Mouse (Mus musculus): ENCODE measurements around the gene Npas2. TPM values are rescaled to one million over a fixed set of nuclear protein-coding genes. Genes with fewer than 3 reads are reported as not detected.

Npas2 gene
- total and polyA plus RNA-seq, 2 experiments from 2014 or later = 3.5 to 3.7 TPM

- Histone ChIP-seq H3K4me3 (ENCODE audit: low read depth, low read length) (no peak overlapping the region), H3K9ac (replicated peaks; ENCODE audit: low read depth, low read length) (no peak overlapping the region), H3K27ac (ENCODE audit: low read depth) (no peak overlapping the region), H3K4me1 (ENCODE audit: control insufficient read depth, insufficient read depth) (no peaks in the 10 kb centered on the region), H3K9me3 (replicated peaks; ENCODE audit: control insufficient read depth, low read length) (no peaks in the 10 kb centered on the region), H3K27me3 (ENCODE audit: control insufficient read depth, insufficient read depth, low read length) (no peaks in the 10 kb centered on the region), H3K36me3 (replicated peaks; ENCODE audit: control insufficient read depth, insufficient read depth, low read length) (0 out of 2 replicates have a peak, but pooled peaks cover 33% of the 10 kb centered on the region), H3K4me2 (ENCODE audit: low read depth, low read length) (no peak overlapping the region)
- ATAC-seq (ENCODE audit: insufficient read depth, low read depth) = peak; percentile 33; the same call in 1 of the 2 replicates
- DNase-seq (ENCODE audit: low spot score) = peak; percentile 50
- 57% methylated on average over 3 of the region's 3 CpGs for WGBS
- TF ChIP-seq CTCF (IDR thresholded peaks at IDR 0.05; ENCODE audit: low read depth) = peak; percentile 92
- TF ChIP-seq EP300 (IDR thresholded peaks at IDR 0.05; ENCODE audit: low read depth) = no peak
Measured at GRCm38 (mm10) chr1:39392189-39392588, 198.7 kb downstream of the Npas2 start.

- ATAC-seq (ENCODE audit: insufficient read depth, low read depth) = no peak
- DNase-seq (ENCODE audit: low spot score) = no peak
- Histone ChIP-seq H3K27ac (ENCODE audit: low read depth) (peak overlapping the region; percentile 46), H3K36me3 (replicated peaks; ENCODE audit: control insufficient read depth, insufficient read depth, low read length) (0 out of 2 replicates have a peak, but pooled peaks cover 27% of the 10 kb centered on the region), H3K4me1 (ENCODE audit: control insufficient read depth, insufficient read depth) (no peaks in the 10 kb centered on the region), H3K4me3 (ENCODE audit: low read depth, low read length) (no peak overlapping the region), H3K9ac (replicated peaks; ENCODE audit: low read depth, low read length) (no peak overlapping the region), H3K4me2 (ENCODE audit: low read depth, low read length) (no peak overlapping the region), H3K9me3 (replicated peaks; ENCODE audit: control insufficient read depth, low read length) (no peaks in the 10 kb centered on the region), H3K27me3 (ENCODE audit: control insufficient read depth, insufficient read depth, low read length) (no peaks in the 10 kb centered on the region)
- WGBS = 72% methylated on average over 8 of the region's 8 CpGs
- TF ChIP-seq EP300 (IDR thresholded peaks at IDR 0.05; ENCODE audit: low read depth) = no peak
- TF ChIP-seq CTCF (IDR thresholded peaks at IDR 0.05; ENCODE audit: low read depth) = no peak
Measured at GRCm38 (mm10) chr1:39393217-39393867, 199.8 kb downstream of the Npas2 start.

- peak overlapping the region; percentile 46 for H3K27ac ChIP-seq (ENCODE audit: low read depth)
- ATAC-seq (ENCODE audit: insufficient read depth, low read depth) (peak; percentile 31; the same call in 1 of the 2 replicates), DNase-seq (ENCODE audit: low spot score) (peak; percentile 36)
- H3K27me3 ChIP-seq (ENCODE audit: control insufficient read depth, insufficient read depth, low read length) = no peaks in the 10 kb centered on the region
- TF ChIP-seq CTCF (IDR thresholded peaks at IDR 0.05; ENCODE audit: low read depth) = no peak
- TF ChIP-seq EP300 (IDR thresholded peaks at IDR 0.05; ENCODE audit: low read depth) = no peak
- no peak overlapping the region for H3K4me2 ChIP-seq (ENCODE audit: low read depth, low read length)
- 0 out of 2 replicates have a peak, but pooled peaks cover 27% of the 10 kb centered on the region for H3K36me3 ChIP-seq (replicated peaks; ENCODE audit: control insufficient read depth, insufficient read depth, low read length)
- H3K4me1 ChIP-seq (ENCODE audit: control insufficient read depth, insufficient read depth) = no peaks in the 10 kb centered on the region
- 80% methylated on average over 10 of the region's 10 CpGs for WGBS
- no peaks in the 10 kb centered on the region for H3K9me3 ChIP-seq (replicated peaks; ENCODE audit: control insufficient read depth, low read length)
- H3K9ac ChIP-seq (replicated peaks; ENCODE audit: low read depth, low read length) = no peak overlapping the region
- no peak overlapping the region for H3K4me3 ChIP-seq (ENCODE audit: low read depth, low read length)
Measured at GRCm38 (mm10) chr1:39394096-39394495, 200.6 kb downstream of the Npas2 start.

GRCm38 (mm10) chr1:39394650-39395049 lies 201.1 kb downstream of the Npas2 start:
- DNase-seq (ENCODE audit: low spot score) (no peak), ATAC-seq (ENCODE audit: insufficient read depth, low read depth) (no peak)
- H3K4me3 ChIP-seq (ENCODE audit: low read depth, low read length) = no peak overlapping the region
- no peak overlapping the region for H3K27ac ChIP-seq (ENCODE audit: low read depth)
- 88% methylated on average over 3 of the region's 3 CpGs for WGBS
- no peak overlapping the region for H3K9ac ChIP-seq (replicated peaks; ENCODE audit: low read depth, low read length)
- no peak overlapping the region for H3K4me2 ChIP-seq (ENCODE audit: low read depth, low read length)
- no peaks in the 10 kb centered on the region for H3K4me1 ChIP-seq (ENCODE audit: control insufficient read depth, insufficient read depth)
- H3K36me3 ChIP-seq (replicated peaks; ENCODE audit: control insufficient read depth, insufficient read depth, low read length) = 0 out of 2 replicates have a peak, but pooled peaks cover 27% of the 10 kb centered on the region
- H3K27me3 ChIP-seq (ENCODE audit: control insufficient read depth, insufficient read depth, low read length) = no peaks in the 10 kb centered on the region
- TF ChIP-seq CTCF (IDR thresholded peaks at IDR 0.05; ENCODE audit: low read depth) = no peak
- TF ChIP-seq EP300 (IDR thresholded peaks at IDR 0.05; ENCODE audit: low read depth) = no peak
- no peaks in the 10 kb centered on the region for H3K9me3 ChIP-seq (replicated peaks; ENCODE audit: control insufficient read depth, low read length)

- TF ChIP-seq EP300 (IDR thresholded peaks at IDR 0.05; ENCODE audit: low read depth) (no peak), CTCF (IDR thresholded peaks at IDR 0.05; ENCODE audit: low read depth) (no peak)
- 50% methylated on average over 4 of the region's 4 CpGs for WGBS
- no peak overlapping the region for H3K27ac ChIP-seq (ENCODE audit: low read depth)
- no peaks in the 10 kb centered on the region for H3K9me3 ChIP-seq (replicated peaks; ENCODE audit: control insufficient read depth, low read length)
- 0 out of 2 replicates have a peak, but pooled peaks cover 20% of the 10 kb centered on the region for H3K36me3 ChIP-seq (replicated peaks; ENCODE audit: control insufficient read depth, insufficient read depth, low read length)
- ATAC-seq (ENCODE audit: insufficient read depth, low read depth) = no peak
- no peak overlapping the region for H3K4me2 ChIP-seq (ENCODE audit: low read depth, low read length)
- H3K27me3 ChIP-seq (ENCODE audit: control insufficient read depth, insufficient read depth, low read length) = no peaks in the 10 kb centered on the region
- no peaks in the 10 kb centered on the region for H3K4me1 ChIP-seq (ENCODE audit: control insufficient read depth, insufficient read depth)
- no peak for DNase-seq (ENCODE audit: low spot score)
- H3K9ac ChIP-seq (replicated peaks; ENCODE audit: low read depth, low read length) = no peak overlapping the region
- H3K4me3 ChIP-seq (ENCODE audit: low read depth, low read length) = no peak overlapping the region
Measured at GRCm38 (mm10) chr1:39396347-39396746, 202.8 kb downstream of the Npas2 start.

Measured in heart, postnatal 0 days (tissue).